Mouse (Mus musculus): ENCODE measurements around the gene Prim2. TPM values are rescaled to one million over a fixed set of nuclear protein-coding genes. Genes with fewer than 3 reads are reported as not detected.
A peak's percentile ranks its signal among the peaks of the same experiment; 100 is the strongest.

Gene Prim2
- total RNA-seq, 1 experiment from 2014 or later: 103 TPM

DNA sequence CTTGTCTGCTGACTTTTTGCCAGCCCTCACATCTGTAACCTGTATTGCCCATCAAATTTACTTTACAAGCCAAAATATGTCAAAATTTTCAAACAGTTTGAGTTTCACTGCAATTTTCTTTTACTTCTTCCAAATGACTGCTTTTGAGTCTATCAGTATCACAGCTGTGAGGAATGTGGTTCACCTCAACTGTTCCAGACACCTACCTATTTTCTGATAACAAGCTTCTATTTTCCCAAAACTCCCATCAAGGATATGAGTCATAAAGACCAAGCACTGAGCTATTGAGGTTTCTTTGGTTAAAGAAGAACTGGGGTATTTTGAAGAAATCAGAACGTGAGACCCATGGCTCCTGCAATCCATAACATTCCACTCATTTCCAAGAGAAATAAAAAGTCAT is 57.5 kb downstream of the Prim2 start:
- no peak for ATAC-seq (replicated peaks; ENCODE audit: low read depth, poor library complexity, severe bottlenecking)

DNA sequence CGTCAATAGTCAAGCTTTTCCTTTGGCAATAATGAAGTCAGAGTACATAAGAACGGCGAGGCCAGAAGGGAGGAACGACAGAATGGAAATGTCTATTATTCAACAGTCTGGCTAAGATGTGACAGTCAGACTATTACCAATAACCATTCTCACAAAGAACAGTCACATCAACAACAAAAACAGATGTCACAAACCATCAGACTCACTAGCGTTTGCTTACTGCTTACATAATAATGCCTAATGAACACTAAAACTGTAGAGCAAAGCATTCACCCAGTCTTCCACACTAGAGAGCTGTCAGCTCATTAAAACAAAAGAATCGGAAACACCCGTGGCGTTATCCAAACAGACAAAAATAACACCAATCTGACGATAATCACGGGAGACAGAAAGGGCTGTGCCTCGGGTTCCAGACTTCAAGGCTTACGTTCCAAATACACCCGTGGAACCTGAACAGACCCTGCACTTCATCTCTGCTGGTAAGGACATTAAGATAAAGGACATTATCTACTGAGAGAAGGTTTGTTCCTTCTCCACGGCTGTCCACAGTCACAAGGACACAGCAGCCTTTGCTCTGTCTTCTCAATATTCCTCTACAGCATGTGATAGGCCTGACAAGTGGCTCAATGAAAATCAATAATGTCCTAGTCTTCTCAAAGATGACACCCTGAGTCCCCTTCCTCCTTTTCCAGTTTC is 59.4 kb downstream of the Prim2 start:
- no peak for ATAC-seq (replicated peaks; ENCODE audit: low read depth, poor library complexity, severe bottlenecking)

DNA sequence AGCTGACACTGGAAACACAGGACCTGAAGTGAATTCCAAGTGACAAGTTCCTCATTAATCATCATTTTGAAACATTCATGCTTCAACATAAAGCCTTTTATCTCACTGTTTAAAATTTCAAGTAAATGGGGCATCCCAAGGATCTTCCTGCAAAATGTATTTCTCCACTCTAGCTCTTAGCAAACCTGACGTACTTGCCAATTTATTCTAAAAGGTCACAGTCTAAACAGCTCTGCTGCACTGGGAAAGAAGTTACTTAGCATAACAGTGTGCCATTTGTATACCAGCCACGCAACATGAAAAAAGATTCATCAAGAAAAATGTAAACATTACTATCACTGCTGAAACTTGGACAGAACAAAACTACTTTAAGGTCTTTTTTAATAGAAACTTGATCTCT is 61.5 kb downstream of the Prim2 start:
- ATAC-seq (replicated peaks; ENCODE audit: low read depth, poor library complexity, severe bottlenecking): no peak

DNA sequence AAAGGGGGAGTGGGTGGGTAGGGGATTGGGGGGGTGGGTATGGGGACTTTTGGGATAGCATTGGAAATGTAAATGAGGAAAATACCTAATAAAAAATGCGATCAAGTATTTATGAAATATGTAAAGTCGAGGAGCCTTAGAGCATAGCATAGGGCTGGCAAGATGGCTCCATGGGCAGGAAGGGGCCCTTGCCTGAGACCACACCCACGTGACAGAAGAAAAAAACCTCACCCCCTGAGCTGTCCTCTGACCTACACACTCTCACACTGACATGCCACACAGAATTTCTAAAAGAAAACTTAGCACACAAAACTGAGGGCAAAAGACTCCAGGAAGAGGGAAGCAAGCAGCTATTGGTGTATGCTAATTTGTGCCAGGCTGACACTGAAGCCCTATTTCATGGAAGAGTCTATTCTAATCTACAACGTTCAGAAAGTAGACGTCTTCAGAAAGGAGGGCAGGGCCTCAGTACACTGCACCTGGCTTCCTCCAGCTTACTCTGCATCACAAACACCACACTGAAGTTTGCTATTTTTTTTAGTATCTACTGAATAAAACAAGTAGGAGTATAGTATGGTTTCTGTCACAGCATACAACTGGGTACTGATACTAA is 65.4 kb downstream of the Prim2 start:
- no peak for ATAC-seq (replicated peaks; ENCODE audit: low read depth, poor library complexity, severe bottlenecking)

DNA sequence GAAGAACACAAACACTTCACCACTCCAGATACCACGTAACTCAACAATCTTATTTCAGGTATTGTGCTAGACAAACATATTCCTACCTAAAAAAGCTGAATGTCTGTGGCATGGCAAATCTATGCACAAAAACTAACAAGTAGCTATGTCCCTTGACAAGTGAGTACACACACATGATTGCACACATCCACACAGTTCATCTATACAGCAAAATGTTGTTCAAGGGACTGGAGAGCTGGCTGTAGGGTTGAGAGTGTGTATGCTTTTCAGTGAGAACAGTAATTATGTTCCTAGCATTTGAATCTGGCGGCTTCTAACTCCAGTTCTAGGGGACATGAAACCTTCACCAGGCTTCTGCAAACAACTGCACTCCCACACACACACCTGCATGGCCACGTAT is 69.9 kb downstream of the Prim2 start:
- no peak for ATAC-seq (replicated peaks; ENCODE audit: low read depth, poor library complexity, severe bottlenecking)

DNA sequence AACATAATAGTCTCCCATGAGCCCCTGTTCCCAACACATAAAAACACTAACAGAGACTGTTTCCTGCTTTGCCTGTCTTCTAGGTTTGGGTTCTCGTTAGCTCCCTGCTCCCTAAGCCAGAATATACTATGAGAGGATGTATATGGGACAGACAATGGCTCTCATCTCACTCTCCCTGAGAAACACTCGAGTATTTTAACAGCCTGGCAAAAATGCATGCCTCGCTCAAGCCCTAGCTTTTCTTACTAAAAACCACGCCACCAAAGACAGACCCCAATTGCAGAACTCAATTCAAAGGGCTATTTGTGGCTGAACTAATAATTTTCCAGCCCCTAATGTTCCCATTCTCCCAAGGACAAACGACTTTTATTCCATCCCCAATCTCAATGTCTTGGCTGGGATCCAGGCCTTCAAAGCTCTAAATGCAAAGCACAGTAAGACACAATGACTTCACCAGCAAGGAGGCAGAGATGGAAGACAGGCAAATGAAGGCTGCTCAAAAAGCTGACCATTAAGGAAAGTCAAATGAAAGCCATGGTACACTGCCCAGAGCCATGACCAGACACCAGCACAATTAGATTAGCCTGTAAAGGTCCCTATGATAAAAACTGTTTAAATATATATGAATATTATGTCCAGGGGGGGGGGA is 70.5 kb downstream of the Prim2 start:
- ATAC-seq (replicated peaks; ENCODE audit: low read depth, poor library complexity, severe bottlenecking): no peak

DNA sequence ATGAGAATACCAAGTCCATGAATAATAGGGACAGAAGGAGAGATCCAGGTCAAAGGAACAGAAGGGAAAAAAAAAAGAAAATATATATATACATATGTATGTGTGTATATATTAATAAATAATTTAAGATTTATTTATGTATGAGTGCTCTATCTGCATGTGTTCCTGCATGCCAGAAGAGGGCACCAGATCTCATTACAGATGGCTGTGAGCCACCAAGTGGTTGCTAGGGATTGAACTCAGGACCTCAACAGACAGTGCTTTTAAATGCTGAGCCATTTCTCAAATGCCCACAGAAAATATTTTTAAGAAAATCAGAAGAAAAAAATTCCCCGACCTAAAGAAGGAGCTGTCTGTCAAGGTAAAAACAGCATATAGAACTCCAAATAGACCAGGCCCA is 72.6 kb downstream of the Prim2 start:
- no peak for ATAC-seq (replicated peaks; ENCODE audit: low read depth, poor library complexity, severe bottlenecking)

DNA sequence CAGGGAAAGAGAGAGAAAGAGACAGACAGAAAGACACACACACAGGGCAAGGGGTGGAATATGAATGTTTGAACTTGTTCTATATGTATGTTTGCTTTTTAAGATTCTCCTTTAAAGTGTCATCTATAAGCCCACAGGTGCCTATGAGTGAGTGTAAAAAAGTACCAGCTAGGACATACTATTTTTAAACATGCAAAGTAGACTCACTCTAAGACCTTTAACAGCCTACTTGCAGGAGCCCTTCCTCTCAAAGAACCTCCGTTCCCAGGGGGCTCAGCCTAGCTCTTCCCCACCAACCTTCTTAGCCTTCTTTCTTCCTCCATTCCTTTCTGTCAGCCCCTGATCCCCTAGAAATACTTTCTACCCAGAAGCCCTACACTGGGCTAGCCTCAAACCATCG is 73.7 kb downstream of the Prim2 start:
- ATAC-seq (replicated peaks; ENCODE audit: low read depth, poor library complexity, severe bottlenecking): no peak

DNA sequence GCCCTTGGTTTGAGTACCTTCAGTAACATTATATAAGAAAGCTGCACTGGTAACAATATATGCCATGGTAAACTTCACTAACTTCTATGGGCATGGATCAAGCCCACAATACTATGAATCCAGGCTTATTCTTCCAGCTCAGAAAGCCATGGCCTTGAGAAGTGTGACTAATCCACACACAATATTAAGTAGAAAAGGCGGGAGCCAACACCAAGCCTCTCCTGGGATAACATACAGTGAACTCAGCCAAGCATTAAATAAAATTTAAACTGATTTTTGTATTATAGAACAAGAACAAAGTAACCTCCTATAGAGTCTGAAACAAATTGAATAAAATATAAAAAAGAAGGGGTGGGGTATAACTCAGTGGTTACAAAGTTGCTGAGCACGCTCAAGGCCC is 74.6 kb downstream of the Prim2 start:
- ATAC-seq (replicated peaks; ENCODE audit: low read depth, poor library complexity, severe bottlenecking): no peak

DNA sequence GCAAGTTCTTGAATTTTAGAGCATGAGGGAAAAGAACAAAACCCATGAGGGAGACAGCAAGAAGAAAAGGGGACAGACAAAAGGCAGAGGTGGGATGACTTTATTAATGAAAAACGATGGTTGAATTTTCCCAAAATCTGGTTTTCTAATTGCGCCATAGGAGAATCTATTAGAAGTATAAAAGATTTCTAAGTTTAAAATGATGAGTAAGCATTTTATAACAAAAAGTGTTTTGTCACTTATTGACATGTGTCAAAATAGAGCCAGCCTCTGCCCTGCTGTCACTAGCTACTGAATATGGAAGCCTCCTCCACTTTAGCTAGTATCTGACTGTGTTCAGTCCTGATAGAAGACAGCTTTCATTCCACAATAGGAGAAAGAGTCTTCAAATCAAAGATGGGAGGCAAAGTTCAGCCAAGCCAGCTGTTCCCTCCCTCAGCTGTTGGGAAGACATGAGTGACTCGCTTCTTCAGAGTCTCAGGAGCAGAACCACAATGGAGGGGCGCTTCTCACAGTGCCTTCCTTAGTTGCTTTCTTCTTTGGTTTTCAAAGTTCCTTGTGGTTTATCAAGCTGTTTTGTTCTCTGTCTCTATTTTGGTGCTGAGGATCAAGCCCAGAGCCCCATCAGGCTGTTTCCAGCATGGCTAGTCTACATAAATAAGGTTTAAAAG is 75.7 kb downstream of the Prim2 start:
- no peak for ATAC-seq (replicated peaks; ENCODE audit: low read depth, poor library complexity, severe bottlenecking)

DNA sequence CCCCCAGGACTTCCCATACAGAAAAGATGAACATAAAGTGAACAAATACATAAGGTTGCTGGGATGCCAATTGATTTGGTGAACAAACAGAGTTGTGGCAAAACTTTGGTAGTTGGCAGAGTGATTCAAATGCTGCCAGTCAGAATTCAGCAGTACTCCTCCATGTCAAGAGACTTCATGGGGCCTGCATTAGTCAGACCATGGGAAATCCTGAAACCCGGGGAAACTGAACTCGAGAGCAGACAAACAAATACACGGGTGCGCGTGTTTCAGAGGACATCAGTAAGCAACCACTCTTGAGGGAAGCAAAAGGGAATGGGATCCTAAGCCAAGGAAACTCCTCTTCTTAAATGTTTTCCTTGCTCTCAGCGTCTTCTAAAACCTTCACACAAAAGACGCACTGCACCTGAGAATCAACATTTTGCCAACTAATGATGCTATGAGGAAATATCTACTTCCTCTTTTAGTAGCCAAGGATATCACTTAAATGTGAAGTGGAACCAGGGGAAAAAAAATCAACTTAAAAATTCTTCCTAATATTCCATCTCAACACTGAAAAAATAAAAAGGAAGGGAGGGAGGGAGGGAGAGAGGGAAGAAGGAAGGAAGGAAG is 77.5 kb downstream of the Prim2 start:
- peak; percentile 67 for ATAC-seq (replicated peaks; ENCODE audit: low read depth, poor library complexity, severe bottlenecking)

DNA sequence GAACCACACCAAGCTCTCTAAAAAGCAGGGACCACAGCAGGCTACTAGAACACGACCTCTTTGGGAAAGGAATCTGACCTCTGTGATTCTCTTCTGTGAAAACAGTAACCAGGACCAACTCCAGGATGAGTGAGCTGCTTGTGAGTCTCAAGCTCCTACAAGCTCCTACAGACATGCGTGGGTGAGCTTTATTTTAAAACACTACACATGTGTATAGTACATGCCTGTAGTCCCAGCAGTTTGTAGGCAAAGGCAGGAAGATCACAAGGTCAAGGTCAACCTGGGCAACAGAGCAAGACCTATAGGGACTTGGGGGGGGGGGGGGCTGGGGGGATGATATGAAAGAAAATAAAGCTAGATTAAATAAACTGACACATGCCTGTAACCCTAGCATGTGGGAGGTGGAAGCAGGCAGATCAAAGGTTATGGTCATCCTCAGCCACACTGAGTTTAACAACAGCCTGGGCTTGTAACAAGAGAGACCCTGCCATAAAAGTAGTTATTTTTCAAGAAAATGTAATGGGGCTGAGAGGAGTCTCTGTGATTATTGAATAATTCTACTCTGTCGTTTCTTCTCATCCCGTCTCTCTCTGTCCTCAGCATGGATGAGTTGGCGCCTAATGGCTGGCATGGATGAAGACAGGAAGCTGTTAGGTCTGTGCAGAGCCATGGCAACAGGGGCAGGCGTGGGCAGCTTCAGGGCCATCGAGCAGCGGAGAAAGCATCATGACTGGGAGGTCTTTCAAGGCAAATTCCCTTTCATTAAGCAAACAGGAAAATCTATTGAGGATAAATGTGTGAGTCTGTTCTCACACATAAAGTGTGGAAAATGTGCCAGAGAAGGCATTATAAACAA is 78.8 kb downstream of the Prim2 start:
- no peak for ATAC-seq (replicated peaks; ENCODE audit: low read depth, poor library complexity, severe bottlenecking)

DNA sequence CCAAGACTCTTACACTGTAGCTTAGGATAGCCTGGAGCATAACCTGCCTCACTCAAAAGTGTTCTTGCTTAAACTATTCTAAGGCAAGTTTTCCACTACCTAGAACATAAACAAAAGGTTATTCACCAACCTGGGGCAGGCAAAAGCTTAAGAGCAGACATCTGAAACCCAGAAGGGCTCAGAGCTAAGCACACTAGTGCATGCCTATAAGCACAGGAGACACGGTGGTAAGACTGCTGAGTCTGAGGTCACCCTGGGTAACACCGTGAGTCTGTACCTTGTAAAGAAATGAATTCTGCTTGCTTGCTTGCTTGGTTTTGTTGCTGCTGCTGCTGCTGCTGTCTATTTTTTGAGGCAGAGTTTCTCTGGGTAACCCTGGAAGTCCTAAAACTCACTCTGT is 80.1 kb downstream of the Prim2 start:
- ATAC-seq (replicated peaks; ENCODE audit: low read depth, poor library complexity, severe bottlenecking): no peak

DNA sequence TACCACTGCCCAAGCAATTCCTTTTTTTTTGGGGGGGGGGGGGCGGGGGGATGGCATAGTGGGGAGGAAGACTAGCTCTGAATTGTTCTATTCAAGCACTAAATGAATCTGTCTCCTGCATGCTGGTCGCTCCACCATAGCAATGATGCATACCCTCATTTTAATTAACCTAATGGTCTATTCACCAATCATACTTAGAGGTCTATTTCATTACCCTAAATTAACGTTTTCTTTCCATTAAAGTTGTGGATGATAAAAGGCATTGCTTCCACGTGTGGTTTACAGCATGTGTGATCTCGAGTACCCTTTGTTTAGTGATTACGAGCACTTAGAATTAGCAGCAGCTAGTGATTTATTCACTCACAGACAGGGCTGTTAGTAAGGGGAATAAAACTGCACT is 81.0 kb downstream of the Prim2 start:
- ATAC-seq (replicated peaks; ENCODE audit: low read depth, poor library complexity, severe bottlenecking): no peak

DNA sequence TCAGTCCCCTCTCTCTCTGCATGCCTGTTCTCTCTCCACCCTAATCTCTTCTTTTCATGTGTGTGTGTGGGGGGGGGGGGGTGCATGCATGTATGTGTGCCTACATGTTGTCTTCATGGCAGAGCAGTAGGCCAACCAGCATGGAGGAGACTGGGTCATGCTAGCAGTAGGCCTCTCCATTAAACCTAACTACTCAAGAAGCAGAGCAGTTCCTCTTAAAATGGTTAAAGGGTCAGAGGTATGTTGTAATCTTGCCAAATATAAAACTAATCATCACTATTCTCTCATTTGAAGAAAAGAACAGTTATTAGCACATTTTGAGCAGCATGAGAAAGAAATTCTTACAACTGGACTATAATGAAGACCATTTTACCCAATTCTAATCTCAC is 85.0 kb downstream of the Prim2 start:
- 0 out of 2 replicates have a peak, but pooled peaks have one; percentile 45 for ATAC-seq (replicated peaks; ENCODE audit: low read depth, poor library complexity, severe bottlenecking)

DNA sequence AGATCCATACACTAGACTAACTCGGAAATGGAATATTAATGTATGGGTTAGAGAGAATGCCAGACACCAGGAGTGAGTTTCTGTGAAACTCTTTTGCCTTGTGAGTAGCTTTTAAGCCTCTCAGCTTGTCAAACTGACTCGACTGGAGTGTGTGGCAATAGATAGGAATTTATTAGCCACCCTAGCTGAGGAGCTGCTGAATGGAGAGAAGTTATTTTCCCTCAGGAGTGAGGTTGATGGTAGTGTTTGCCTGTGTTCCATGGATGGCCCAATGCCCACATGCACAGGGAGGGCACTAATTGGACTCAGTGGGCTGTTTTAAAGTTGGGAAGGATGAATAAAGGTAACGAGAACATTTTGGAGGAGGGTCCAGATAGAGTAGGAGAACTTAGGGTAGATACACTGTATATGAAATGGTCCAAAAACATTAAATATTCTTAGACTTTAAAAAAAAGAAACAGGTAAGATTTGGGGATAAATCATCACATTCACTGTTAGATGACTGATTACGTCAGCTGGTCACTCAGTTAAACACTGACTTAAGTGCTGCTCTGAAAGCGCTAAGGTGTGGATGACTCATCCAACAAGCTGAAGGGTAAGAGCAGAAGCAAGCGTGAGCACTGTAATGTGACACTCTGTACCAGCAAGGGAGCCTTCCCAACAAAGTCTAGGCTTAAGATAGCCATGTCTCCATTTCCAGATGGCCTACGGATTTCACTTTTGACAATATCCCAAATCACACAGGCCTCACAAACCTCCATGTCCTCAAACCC is 85.6 kb downstream of the Prim2 start:
- ATAC-seq (replicated peaks; ENCODE audit: low read depth, poor library complexity, severe bottlenecking): 0 out of 2 replicates have a peak, but pooled peaks have one; percentile 29

DNA sequence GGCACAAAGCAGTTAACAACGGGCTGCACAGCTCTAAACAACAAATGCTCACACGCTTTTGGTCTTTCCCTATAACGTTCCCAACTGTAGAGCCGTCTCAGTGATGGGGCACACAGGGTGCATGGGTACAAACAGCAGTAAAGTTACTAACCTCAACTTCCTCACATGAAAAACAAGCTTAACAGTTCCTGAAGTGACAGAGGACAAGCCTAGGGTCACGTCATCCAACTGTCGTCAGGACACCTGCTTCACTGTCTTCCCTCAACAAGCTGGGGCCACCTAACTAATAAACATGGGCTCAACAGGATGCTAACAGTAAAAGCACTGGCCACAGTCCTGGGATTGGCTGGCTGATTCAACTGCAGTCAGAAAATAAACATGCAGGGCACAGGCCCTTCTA is 91.0 kb downstream of the Prim2 start:
- ATAC-seq (replicated peaks; ENCODE audit: low read depth, poor library complexity, severe bottlenecking): peak; percentile 95

DNA sequence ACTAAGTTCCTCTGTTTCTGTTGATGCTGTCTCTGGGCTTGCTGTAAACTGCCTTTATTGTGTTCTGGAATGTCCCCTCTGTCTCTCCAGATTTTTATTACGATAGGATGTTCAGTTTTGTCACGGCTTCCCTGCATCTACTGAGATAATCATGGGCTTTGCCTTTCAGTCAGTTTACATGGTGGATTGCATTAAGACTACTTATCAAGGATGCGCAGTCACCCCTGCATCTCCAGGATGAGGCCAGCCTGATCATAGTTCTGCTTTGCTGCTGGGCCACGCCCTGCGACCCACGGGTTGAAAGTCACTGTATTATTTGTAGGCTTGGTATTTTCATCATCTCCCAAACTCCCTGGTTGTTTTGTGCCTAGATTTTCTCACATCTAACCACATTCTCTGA is 95.1 kb downstream of the Prim2 start:
- ATAC-seq (replicated peaks; ENCODE audit: low read depth, poor library complexity, severe bottlenecking): peak; percentile 56; the same call in 1 of the 2 replicates

Measured in common myeloid progenitor, adult 5-6 weeks (primary cell).